Mouse (Mus musculus) hindbrain, embryonic 15.5 days (tissue): ENCODE measurements around the gene Tnks2. TPM values are rescaled to one million over a fixed set of nuclear protein-coding genes. Genes with fewer than 3 reads are reported as not detected.

Experiments used
- ATAC-seq: fragments of 200-750 bp; cut with Nextera tagmentation; 2 replicates; pipeline ENCODE4 v1.8.0; 2017; ENCODE audit warnings: low read depth, moderate number of reproducible peaks, moderate TSS enrichment; ENCODE audit not compliant: low FRiP score
- H3K27ac ChIP-seq: fragments of 300-500 bp; sonication (generic); replicated peaks from 2 replicates; pipeline ENCODE4 v1.5.1; 2015; ENCODE audit warnings: mild to moderate bottlenecking, inconsistent platforms
- H3K27me3 ChIP-seq: fragments of 300-500 bp; sonication (generic); 2 replicates; pipeline ENCODE4 v1.6.1; 2015; ENCODE audit warnings: control low read depth, inconsistent platforms
- H3K36me3 ChIP-seq: fragments of 300-500 bp; sonication (generic); 2 replicates; pipeline ENCODE4 v1.6.1; 2015; ENCODE audit warnings: control low read depth, inconsistent platforms
- H3K4me1 ChIP-seq: fragments of 300-500 bp; sonication (generic); replicated peaks from 2 replicates; pipeline ENCODE4 v1.6.1; 2015; ENCODE audit warnings: control low read depth, inconsistent platforms
- H3K4me2 ChIP-seq: fragments of 300-500 bp; sonication (generic); 2 replicates; pipeline ENCODE4 v1.6.1; 2015; ENCODE audit warnings: moderate library complexity, mild to moderate bottlenecking, inconsistent platforms
- H3K4me3 ChIP-seq: fragments of 300-500 bp; sonication (generic); 2 replicates; pipeline ENCODE4 v1.5.1; 2015; ENCODE audit warnings: mild to moderate bottlenecking, inconsistent platforms
- H3K9ac ChIP-seq: fragments of 300-500 bp; sonication (generic); 2 replicates; pipeline ENCODE4 v1.6.1; 2015; ENCODE audit warnings: inconsistent platforms
- H3K9me3 ChIP-seq: fragments of 300-500 bp; sonication (generic); 2 replicates; pipeline ENCODE4 v1.6.1; 2016; ENCODE audit warnings: control low read depth, inconsistent platforms
- WGBS: fragments of 180-500 bp; shearing (Covaris S2); methylation state at CpG from one replicate; pipeline ENCODE4 v1.1.7; 2015; 5-methylcytosine and 5-hydroxymethylcytosine counted together
- polyA plus RNA-seq: library from polyadenylated mRNA; unstranded; fragments of >200 nt; fragmentation: Nextera tagmentation; extraction: Ambion mirVana; gene quantifications from 2 replicates; pipeline ENCODE4 v1.2.1, GENCODE M21; 2015

Tnks2 gene
- polyA plus RNA-seq, result 43.2 and 44.0 TPM in 2 replicates

DNA sequence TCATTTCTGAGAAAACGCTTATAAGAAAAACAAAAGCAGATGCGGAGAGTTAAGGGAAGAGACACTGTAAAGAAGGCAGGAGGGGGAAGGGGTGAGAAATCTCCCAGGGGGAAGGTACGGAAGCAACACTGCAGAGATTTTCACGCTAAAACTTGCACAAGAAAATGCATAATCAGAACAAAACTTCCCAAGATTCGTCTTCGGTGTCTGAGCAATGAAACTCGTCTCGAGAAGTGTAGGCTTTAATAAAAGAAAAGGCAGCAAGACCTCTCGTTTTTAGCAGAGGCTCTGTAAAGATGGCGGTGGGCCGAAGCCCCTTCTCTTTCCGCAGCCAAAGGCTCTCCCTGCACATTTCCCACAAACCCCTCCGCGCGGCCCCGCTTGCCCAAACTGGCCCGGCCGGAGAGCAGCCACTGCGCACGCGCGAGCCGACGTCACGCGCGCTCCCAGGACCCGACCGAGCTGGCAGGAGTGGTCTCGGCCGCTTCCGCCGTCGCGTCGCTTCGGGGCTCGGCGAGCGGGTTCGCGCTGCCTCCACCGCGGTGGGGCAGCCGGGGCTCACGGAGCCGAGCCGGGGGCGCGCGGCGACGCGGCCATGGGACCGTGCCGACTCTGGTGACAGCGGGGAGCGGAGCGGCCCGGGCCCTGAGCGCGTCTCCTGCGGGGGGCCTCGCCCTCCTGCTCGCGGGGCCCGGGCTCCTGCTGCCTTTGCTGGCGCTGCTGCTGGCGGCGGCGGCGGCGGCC, at the start of gene Tnks2:
Gene Tnks2 (plus strand): TSS at position 445 of the 744 bp plus-strand sequence.
- ATAC-seq, result peak; percentile 96
- Histone ChIP-seq H3K9me3 (no peaks in the 10 kb centered on the region), H3K36me3 (peaks cover 6% of the 10 kb centered on the region; the same call in 1 of the 2 replicates), H3K4me2 (peak within 1 kb of the TSS; percentile 77), H3K9ac (peak within 1 kb of the TSS; percentile 85), H3K4me1 (peaks cover 26% of the 10 kb centered on the region), H3K27ac (peak within 1 kb of the TSS; percentile 97), H3K27me3 (no peaks in the 10 kb centered on the region), H3K4me3 (peak within 1 kb of the TSS; percentile 81)
- under 1% methylated on average over 66 of the region's 73 CpGs for WGBS

DNA sequence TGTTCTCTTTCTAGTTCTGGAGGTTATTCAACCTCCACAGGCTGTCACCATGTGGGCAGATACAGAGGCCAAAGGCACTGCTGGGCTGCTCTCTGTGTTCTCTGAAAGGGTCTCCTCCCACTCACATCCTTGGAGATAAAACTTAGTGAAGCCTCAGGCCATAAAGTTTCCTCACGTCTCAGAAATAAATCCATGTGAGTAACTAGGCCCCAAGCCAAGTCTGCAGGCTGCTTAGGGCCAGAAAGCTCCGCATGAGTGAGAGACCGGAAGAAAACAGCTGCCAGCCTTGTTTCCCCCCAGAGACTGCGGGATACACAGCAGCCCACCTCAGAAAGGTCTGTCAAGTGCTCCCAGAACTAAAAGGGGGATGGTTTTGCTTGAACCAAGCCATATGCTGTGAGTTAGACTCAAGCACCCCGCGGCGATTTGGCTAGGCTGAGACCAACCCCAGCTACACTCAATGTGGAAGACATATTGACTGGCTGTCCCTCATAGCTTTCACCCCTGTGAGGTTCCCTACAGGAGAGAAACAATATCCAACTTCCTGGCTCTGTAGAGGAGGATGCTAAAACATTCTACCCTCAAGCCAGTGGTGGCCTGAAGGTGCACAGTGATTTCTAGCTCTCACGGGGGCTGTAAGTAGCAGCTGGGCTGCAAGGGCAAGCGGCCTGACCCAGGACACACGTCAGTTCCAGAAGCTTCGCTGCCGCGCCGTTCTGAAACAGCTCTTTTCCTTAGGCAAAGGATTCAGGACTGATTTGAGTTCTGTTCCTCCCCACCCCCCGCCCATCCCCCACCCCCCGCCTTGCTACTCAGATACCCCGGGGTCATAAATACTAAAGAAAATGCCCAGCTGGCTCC, 43.9 kb upstream of the Tnks2 start:
- ATAC-seq, result peak; percentile 85
- WGBS, result 59% methylated on average over 17 of the region's 17 CpGs
- H3K4me2 ChIP-seq, result no peak overlapping the region

DNA sequence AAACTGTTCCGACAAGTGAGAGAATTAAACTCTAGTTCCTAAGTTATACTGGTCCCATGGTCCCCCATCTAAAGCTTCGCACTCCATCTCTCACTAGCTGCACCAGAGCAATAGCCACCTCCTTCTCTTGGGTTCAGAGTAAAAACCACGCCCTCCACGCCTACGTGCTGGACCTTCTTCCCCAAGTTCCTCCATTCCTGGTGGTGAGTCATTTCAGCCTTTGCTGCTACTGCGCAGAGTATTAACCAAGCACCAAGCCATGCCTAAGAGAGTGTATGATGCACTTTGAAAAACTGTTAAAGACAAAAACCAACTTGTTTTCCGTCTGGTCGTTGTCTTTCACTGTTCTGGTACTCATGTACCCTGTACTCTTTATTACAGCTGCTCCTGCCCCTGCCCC, 41.4 kb upstream of the Tnks2 start:
- H3K9me3 ChIP-seq, result no peaks in the 10 kb centered on the region
- WGBS, result 92% methylated on average over 8 of the region's 8 CpGs
- H3K27ac ChIP-seq, result no peak overlapping the region
- H3K4me2 ChIP-seq, result no peak overlapping the region
- H3K27me3 ChIP-seq, result no peaks in the 10 kb centered on the region
- H3K36me3 ChIP-seq, result no peaks in the 10 kb centered on the region
- no peaks in the 10 kb centered on the region for H3K4me1 ChIP-seq
- ATAC-seq, result no peak
- H3K9ac ChIP-seq, result no peak overlapping the region
- no peak overlapping the region for H3K4me3 ChIP-seq

More for the DNA sequence above, 43.9 kb upstream of the Tnks2 start:
- Histone ChIP-seq H3K36me3 (no peaks in the 10 kb centered on the region), H3K9ac (no peak overlapping the region), H3K9me3 (no peaks in the 10 kb centered on the region), H3K4me3 (no peak overlapping the region), H3K27me3 (no peaks in the 10 kb centered on the region), H3K4me1 (no peaks in the 10 kb centered on the region), H3K27ac (no peak overlapping the region)

DNA sequence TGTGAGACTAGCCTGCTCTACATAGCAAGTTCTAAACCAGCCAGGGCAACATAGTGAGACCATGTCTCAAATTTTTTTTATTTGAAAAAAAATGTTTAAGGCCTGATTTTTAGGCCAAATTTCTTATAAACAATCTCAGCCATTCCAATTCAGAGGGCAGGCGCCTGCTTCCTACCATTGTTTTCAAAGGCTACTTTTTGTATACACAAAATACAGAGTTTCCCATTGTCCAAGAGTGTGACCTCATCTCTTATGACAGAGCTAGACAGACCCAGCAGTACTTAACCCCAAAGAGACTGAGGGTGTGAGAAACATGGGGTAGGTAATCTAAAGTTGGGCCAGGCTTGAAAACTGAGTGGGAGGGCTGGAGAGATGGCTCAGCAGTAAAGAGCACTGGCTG, 40.6 kb upstream of the Tnks2 start:
- 66% methylated on average over 1 of the region's 1 CpGs for WGBS
- H3K9me3 ChIP-seq, result no peaks in the 10 kb centered on the region

DNA sequence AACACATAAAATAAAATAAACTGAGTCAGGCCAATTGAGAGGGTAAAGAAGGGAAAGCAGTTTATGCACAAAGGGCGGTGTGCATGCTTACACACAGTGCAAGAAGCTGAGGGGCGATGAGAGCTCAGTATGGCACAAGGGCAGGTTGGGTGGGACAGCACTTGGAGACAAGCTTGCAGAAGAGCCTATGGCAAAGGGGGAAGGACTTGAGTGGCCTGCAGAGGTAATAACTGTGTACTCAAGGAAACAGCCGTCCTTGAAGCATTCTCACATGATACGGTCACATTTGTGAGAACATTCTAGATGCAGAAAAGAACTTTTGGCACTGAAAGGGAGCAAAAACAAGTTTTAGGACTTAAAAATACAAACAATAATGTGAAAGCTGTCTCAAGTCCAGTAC, 40.0 kb upstream of the Tnks2 start:
- Histone ChIP-seq H3K36me3 (no peaks in the 10 kb centered on the region), H3K9ac (no peak overlapping the region), H3K27me3 (no peaks in the 10 kb centered on the region), H3K4me1 (no peaks in the 10 kb centered on the region), H3K27ac (no peak overlapping the region), H3K9me3 (no peaks in the 10 kb centered on the region), H3K4me3 (no peak overlapping the region), H3K4me2 (no peak overlapping the region)
- ATAC-seq, result no peak
- WGBS, result 92% methylated on average over 4 of the region's 4 CpGs

More for the DNA sequence above, 40.6 kb upstream of the Tnks2 start:
- no peak overlapping the region for H3K27ac ChIP-seq
- ATAC-seq, result no peak
- no peak overlapping the region for H3K9ac ChIP-seq
- H3K4me3 ChIP-seq, result no peak overlapping the region
- H3K4me2 ChIP-seq, result no peak overlapping the region
- H3K27me3 ChIP-seq, result no peaks in the 10 kb centered on the region
- H3K36me3 ChIP-seq, result no peaks in the 10 kb centered on the region
- H3K4me1 ChIP-seq, result no peaks in the 10 kb centered on the region

DNA sequence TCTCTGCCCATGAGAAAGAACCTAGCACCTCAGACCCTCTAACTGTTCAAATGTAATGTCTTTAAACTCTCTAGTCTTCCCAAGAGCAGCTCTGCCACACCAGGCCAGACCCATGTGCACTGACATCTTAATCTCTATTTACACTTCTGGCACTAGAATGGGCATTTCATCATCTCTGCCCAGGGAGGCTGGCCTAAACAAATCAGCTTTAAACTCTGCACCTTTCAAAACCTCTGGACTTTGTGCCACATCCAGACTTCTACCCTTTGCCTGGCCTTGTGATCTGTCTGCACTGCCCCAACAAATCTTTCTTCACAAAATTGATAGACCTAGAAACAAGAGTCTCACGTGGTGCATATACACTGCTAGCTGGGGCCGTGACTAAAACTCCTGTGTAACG, 38.8 kb upstream of the Tnks2 start:
- Histone ChIP-seq H3K9ac (no peak overlapping the region), H3K27ac (no peak overlapping the region), H3K9me3 (no peaks in the 10 kb centered on the region), H3K4me1 (no peaks in the 10 kb centered on the region), H3K4me3 (no peak overlapping the region), H3K36me3 (no peaks in the 10 kb centered on the region), H3K27me3 (no peaks in the 10 kb centered on the region), H3K4me2 (no peak overlapping the region)
- 74% methylated on average over 3 of the region's 3 CpGs for WGBS
- no peak for ATAC-seq

DNA sequence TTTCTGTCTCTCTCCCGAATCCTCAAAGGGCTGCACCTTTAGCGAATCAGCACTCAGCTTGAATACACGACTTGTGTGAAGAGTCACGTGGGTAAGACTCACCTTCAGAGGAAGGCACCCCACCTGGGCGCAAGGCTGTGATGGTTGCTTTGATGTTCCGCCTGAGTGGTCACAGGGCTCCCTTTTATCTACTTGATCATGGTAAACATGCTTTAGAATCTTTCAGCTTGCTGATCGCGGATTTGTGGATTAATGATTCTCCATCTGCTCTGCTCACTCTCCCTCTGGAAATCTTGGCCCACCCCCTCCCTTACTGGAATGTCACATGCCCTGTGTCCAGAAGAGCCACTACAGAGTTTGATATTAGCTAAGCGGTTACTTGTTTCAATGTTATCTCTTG, 37.1 kb upstream of the Tnks2 start:
- Histone ChIP-seq H3K4me1 (no peaks in the 10 kb centered on the region), H3K4me3 (no peak overlapping the region), H3K9ac (no peak overlapping the region), H3K36me3 (no peaks in the 10 kb centered on the region), H3K27me3 (no peaks in the 10 kb centered on the region), H3K27ac (no peak overlapping the region), H3K4me2 (no peak overlapping the region), H3K9me3 (no peaks in the 10 kb centered on the region)
- ATAC-seq, result no peak
- 75% methylated on average over 9 of the region's 9 CpGs for WGBS

DNA sequence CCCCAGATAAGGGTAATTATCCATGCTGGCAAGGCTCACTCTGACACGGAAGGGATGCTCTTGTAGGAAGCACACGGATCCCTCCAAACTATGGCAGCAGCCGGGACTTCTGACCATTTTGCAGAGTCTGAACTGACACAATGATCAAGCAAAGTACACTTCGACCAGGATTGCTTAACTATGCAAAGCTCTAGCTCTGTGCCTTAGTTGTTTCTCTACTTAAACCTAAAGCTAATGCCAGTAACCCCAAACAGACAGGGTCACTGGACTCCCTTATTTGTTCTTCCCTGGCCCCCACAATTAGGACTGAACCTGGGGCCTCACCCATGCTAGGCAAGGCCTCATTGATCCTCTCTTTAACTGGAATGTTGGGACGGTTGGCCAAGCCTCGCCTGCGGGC, 33.7 kb upstream of the Tnks2 start:
- 92% methylated on average over 7 of the region's 7 CpGs for WGBS
- H3K9ac ChIP-seq, result no peak overlapping the region
- no peaks in the 10 kb centered on the region for H3K4me1 ChIP-seq
- no peak overlapping the region for H3K4me2 ChIP-seq
- ATAC-seq, result no peak
- no peak overlapping the region for H3K4me3 ChIP-seq
- no peaks in the 10 kb centered on the region for H3K36me3 ChIP-seq
- no peaks in the 10 kb centered on the region for H3K27me3 ChIP-seq
- H3K9me3 ChIP-seq, result no peaks in the 10 kb centered on the region
- no peak overlapping the region for H3K27ac ChIP-seq

DNA sequence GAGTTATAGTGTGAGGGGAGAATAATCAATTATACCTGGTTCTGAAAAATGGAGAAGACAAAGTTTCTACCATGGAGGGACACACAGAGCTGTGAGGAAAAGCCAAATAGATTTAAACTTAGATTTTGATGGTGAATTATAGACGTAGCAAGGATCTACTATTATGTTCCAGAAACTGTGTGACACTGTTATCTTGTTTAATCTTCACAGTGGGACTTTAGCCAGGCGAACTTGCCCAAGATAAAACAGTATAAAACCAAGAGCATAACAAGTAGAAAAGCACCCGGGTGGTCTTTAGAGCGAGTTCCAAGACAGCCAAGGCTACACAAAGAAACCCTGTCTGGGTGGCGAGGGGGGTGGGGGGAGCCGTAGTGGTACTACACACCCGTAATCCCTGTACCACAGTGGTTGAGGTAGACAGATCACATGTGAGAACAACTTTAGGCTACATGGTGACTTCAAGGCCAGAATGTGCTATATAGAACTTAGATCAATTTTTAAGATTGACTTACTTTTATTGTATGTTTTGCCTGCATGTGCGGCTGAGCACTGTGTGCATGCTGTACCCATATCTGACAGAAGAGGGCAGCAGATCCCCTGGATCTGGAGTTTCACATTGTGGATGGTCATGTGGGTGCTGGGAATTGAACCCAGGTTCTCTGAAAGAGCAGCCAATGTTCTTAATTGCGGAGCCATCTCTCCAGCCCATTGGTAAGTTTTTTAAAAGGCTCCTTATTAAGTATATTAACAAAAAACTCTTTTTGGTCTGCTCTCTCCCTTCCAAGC, 32.0 kb upstream of the Tnks2 start:
- Histone ChIP-seq H3K36me3 (no peaks in the 10 kb centered on the region), H3K9me3 (no peaks in the 10 kb centered on the region), H3K4me3 (no peak overlapping the region), H3K27ac (no peak overlapping the region), H3K27me3 (no peaks in the 10 kb centered on the region), H3K9ac (no peak overlapping the region), H3K4me1 (no peaks in the 10 kb centered on the region), H3K4me2 (no peak overlapping the region)
- ATAC-seq, result no peak
- WGBS, result 72% methylated on average over 9 of the region's 9 CpGs

DNA sequence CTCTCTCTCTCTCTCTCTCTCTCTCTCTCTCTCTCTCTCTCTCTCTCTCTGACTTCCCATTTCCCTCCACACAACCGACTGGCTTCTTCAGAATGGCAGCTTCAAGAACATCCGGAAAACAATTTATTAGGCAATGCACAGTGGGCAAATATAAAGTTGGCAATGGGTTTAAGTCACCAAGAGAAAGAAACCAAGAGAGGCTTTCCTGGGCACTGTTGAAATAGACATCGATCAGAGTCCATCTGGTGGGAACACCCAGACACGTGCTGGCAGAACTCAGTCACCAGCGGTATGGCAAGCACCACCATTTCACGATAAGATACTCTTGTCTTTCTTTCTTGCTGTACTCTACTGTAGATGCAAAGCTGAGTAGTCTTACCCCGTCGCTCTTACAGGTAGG, 30.6 kb upstream of the Tnks2 start:
- Histone ChIP-seq H3K4me3 (no peak overlapping the region), H3K27me3 (no peaks in the 10 kb centered on the region), H3K4me1 (no peaks in the 10 kb centered on the region), H3K9ac (no peak overlapping the region), H3K27ac (no peak overlapping the region), H3K4me2 (no peak overlapping the region), H3K36me3 (no peaks in the 10 kb centered on the region), H3K9me3 (no peaks in the 10 kb centered on the region)
- ATAC-seq, result no peak
- 95% methylated on average over 8 of the region's 8 CpGs for WGBS

DNA sequence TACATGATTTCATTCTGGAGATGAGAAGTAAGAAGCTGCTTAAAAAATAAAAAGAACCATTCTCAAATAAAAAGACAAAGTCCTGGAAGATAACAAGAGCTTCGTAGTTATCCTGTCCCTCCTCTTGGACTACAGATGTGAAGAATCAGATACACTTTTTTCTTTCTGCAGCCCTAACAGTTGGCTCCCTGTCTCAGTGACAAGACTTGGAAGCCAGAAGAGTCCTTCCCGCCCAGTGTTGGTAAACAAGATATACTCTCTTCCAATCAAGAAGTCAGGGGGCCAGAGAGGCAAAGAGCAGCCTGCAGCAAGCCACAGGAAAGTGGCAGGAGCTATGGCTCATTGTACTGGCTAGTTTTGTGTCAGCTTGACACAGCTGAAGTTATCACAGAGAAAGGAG, 27.2 kb upstream of the Tnks2 start:
- H3K36me3 ChIP-seq, result no peaks in the 10 kb centered on the region
- no peak overlapping the region for H3K27ac ChIP-seq
- H3K9ac ChIP-seq, result no peak overlapping the region
- H3K4me3 ChIP-seq, result no peak overlapping the region
- no peaks in the 10 kb centered on the region for H3K9me3 ChIP-seq
- H3K4me2 ChIP-seq, result no peak overlapping the region
- no peaks in the 10 kb centered on the region; the same call in 1 of the 2 replicates for H3K4me1 ChIP-seq
- 93% methylated on average over 2 of the region's 2 CpGs for WGBS
- no peaks in the 10 kb centered on the region for H3K27me3 ChIP-seq
- ATAC-seq, result no peak
